Mouse (Mus musculus): Measurements from ENCODE around the gene Plpp6. TPM values are rescaled to one million over a fixed set of nuclear protein-coding genes. Genes with fewer than 3 reads are reported as not detected.
"Not testable (repeated sequence)": the region's sequence is repeated elsewhere in the genome, so short reads cannot be mapped to it uniquely, and the experiment has no call there.

Plpp6 gene
- polyA plus RNA-seq, 1 experiment from 2014 or later, result 6.1 TPM

GRCm38 (mm10) chr19:28990590-28991221 is 27.0 kb downstream of the Plpp6 start:
- H3K4me2 ChIP-seq, result peak overlapping the region; percentile 75
- WGBS, result 1% methylated on average over 41 of the region's 41 CpGs
- H3K27ac ChIP-seq, result peak overlapping the region; percentile 81
- peaks cover 4% of the 10 kb centered on the region; the same call in 1 of the 2 replicates for H3K27me3 ChIP-seq
- peak overlapping the region; percentile 91 for H3K4me3 ChIP-seq (replicated peaks)
- ATAC-seq (ENCODE audit: low FRiP score), result peak; percentile 81
- peaks cover 15% of the 10 kb centered on the region for H3K4me1 ChIP-seq
- H3K9me3 ChIP-seq, result no peaks in the 10 kb centered on the region
- H3K9ac ChIP-seq, result peak overlapping the region; percentile 87
- H3K36me3 ChIP-seq (replicated peaks), result peaks cover 15% of the 10 kb centered on the region

- 76% methylated on average over 5 of the region's 5 CpGs for WGBS
- Histone ChIP-seq H3K27ac (peak overlapping the region; percentile 81; the same call in 1 of the 2 replicates), H3K4me1 (peaks cover 15% of the 10 kb centered on the region), H3K27me3 (peaks cover 4% of the 10 kb centered on the region; the same call in 1 of the 2 replicates), H3K9ac (peak overlapping the region; percentile 87), H3K36me3 (replicated peaks) (peaks cover 21% of the 10 kb centered on the region), H3K4me3 (replicated peaks) (peak overlapping the region; percentile 91), H3K4me2 (peak overlapping the region; percentile 75), H3K9me3 (no peaks in the 10 kb centered on the region)
- ATAC-seq (ENCODE audit: low FRiP score), result no peak
Observed at GRCm38 (mm10) chr19:28991391-28991790, 27.6 kb downstream of the Plpp6 start.

- no peak overlapping the region for H3K4me2 ChIP-seq
- no peak for ATAC-seq (ENCODE audit: low FRiP score)
- H3K4me3 ChIP-seq (replicated peaks), result no peak overlapping the region
- H3K27me3 ChIP-seq, result no peaks in the 10 kb centered on the region
- H3K27ac ChIP-seq, result no peak overlapping the region
- no peak overlapping the region for H3K9ac ChIP-seq
- H3K4me1 ChIP-seq, result peaks cover 10% of the 10 kb centered on the region
- peaks cover 35% of the 10 kb centered on the region for H3K36me3 ChIP-seq (replicated peaks)
- no peaks in the 10 kb centered on the region for H3K9me3 ChIP-seq
- WGBS, result 77% methylated on average over 7 of the region's 7 CpGs
Observed at GRCm38 (mm10) chr19:28994870-28995269, 31.1 kb downstream of the Plpp6 start.

- H3K4me3 ChIP-seq (replicated peaks), result no peak overlapping the region
- H3K9ac ChIP-seq, result no peak overlapping the region
- no peaks in the 10 kb centered on the region for H3K27me3 ChIP-seq
- no peak for ATAC-seq (ENCODE audit: low FRiP score)
- WGBS, result 91% methylated on average over 5 of the region's 5 CpGs
- H3K9me3 ChIP-seq, result no peaks in the 10 kb centered on the region
- H3K4me1 ChIP-seq, result peaks cover 10% of the 10 kb centered on the region
- no peak overlapping the region for H3K27ac ChIP-seq
- H3K36me3 ChIP-seq (replicated peaks), result peaks cover 40% of the 10 kb centered on the region
- H3K4me2 ChIP-seq, result no peak overlapping the region
Observed at GRCm38 (mm10) chr19:28995366-28995765, 31.6 kb downstream of the Plpp6 start.

GRCm38 (mm10) chr19:28997976-28998630 is 34.4 kb downstream of the Plpp6 start:
- ATAC-seq (ENCODE audit: low FRiP score), result no peak
- H3K36me3 ChIP-seq (replicated peaks), result peaks cover 67% of the 10 kb centered on the region

GRCm38 (mm10) chr19:29000321-29000720 is 36.6 kb downstream of the Plpp6 start:
- not testable (repeated sequence) for H3K4me1 ChIP-seq; H3K9ac ChIP-seq; ATAC-seq (ENCODE audit: low FRiP score); H3K27me3 ChIP-seq; H3K27ac ChIP-seq; H3K9me3 ChIP-seq; H3K4me2 ChIP-seq; H3K4me3 ChIP-seq (replicated peaks)
- 96% methylated on average over 16 of the region's 16 CpGs for WGBS
- H3K36me3 ChIP-seq (replicated peaks), result peaks cover 56% of the 10 kb centered on the region

More at GRCm38 (mm10) chr19:28997976-28998630, 34.4 kb downstream of the Plpp6 start:
- Histone ChIP-seq H3K9ac (no peak overlapping the region), H3K4me1 (no peaks in the 10 kb centered on the region), H3K27me3 (no peaks in the 10 kb centered on the region), H3K4me3 (replicated peaks) (no peak overlapping the region), H3K27ac (no peak overlapping the region), H3K9me3 (no peaks in the 10 kb centered on the region), H3K4me2 (no peak overlapping the region)
- 95% methylated on average over 4 of the region's 4 CpGs for WGBS

GRCm38 (mm10) chr19:29008069-29008706 is 44.4 kb downstream of the Plpp6 start:
- ATAC-seq (ENCODE audit: low FRiP score), result no peak
- H3K9me3 ChIP-seq, result no peaks in the 10 kb centered on the region
- H3K27me3 ChIP-seq, result no peaks in the 10 kb centered on the region
- H3K4me3 ChIP-seq (replicated peaks), result no peak overlapping the region
- H3K4me1 ChIP-seq, result no peaks in the 10 kb centered on the region
- peaks cover 50% of the 10 kb centered on the region for H3K36me3 ChIP-seq (replicated peaks)
- 85% methylated on average over 3 of the region's 3 CpGs for WGBS
- H3K4me2 ChIP-seq, result no peak overlapping the region
- H3K9ac ChIP-seq, result no peak overlapping the region
- H3K27ac ChIP-seq, result no peak overlapping the region

GRCm38 (mm10) chr19:29009046-29009445 is 45.3 kb downstream of the Plpp6 start:
- no peaks in the 10 kb centered on the region for H3K4me1 ChIP-seq
- no peak overlapping the region for H3K4me3 ChIP-seq (replicated peaks)
- H3K27me3 ChIP-seq, result no peaks in the 10 kb centered on the region
- H3K9me3 ChIP-seq, result no peaks in the 10 kb centered on the region
- 94% methylated on average over 11 of the region's 11 CpGs for WGBS
- no peak overlapping the region for H3K27ac ChIP-seq
- ATAC-seq (ENCODE audit: low FRiP score), result no peak
- peaks cover 56% of the 10 kb centered on the region for H3K36me3 ChIP-seq (replicated peaks)
- H3K4me2 ChIP-seq, result no peak overlapping the region
- H3K9ac ChIP-seq, result no peak overlapping the region

GRCm38 (mm10) chr19:29011355-29011990 is 47.7 kb downstream of the Plpp6 start:
- Histone ChIP-seq H3K4me3 (replicated peaks) (no peak overlapping the region), H3K9ac (no peak overlapping the region), H3K9me3 (no peaks in the 10 kb centered on the region), H3K36me3 (replicated peaks) (peaks cover 70% of the 10 kb centered on the region), H3K4me1 (no peaks in the 10 kb centered on the region), H3K27me3 (no peaks in the 10 kb centered on the region), H3K4me2 (no peak overlapping the region), H3K27ac (no peak overlapping the region)
- no peak for ATAC-seq (ENCODE audit: low FRiP score)
- 86% methylated on average over 12 of the region's 12 CpGs for WGBS

GRCm38 (mm10) chr19:29014466-29015055 is 50.8 kb downstream of the Plpp6 start:
- peaks cover 71% of the 10 kb centered on the region for H3K36me3 ChIP-seq (replicated peaks)
- no peak overlapping the region for H3K4me2 ChIP-seq
- H3K9me3 ChIP-seq, result no peaks in the 10 kb centered on the region
- 91% methylated on average over 5 of the region's 5 CpGs for WGBS
- H3K27me3 ChIP-seq, result no peaks in the 10 kb centered on the region
- H3K27ac ChIP-seq, result no peak overlapping the region
- no peaks in the 10 kb centered on the region for H3K4me1 ChIP-seq
- no peak overlapping the region for H3K9ac ChIP-seq
- ATAC-seq (ENCODE audit: low FRiP score), result no peak
- H3K4me3 ChIP-seq (replicated peaks), result no peak overlapping the region

- ATAC-seq (ENCODE audit: low FRiP score), result no peak
- Histone ChIP-seq H3K9ac (no peak overlapping the region), H3K4me2 (no peak overlapping the region), H3K4me3 (replicated peaks) (no peak overlapping the region), H3K9me3 (no peaks in the 10 kb centered on the region), H3K27ac (no peak overlapping the region), H3K27me3 (no peaks in the 10 kb centered on the region), H3K4me1 (no peaks in the 10 kb centered on the region), H3K36me3 (replicated peaks) (peaks cover 75% of the 10 kb centered on the region)
- WGBS, result 90% methylated on average over 8 of the region's 8 CpGs
Observed at GRCm38 (mm10) chr19:29015410-29016203, 51.9 kb downstream of the Plpp6 start.

Measured in forebrain, embryonic 12.5 days (tissue).